ENCODE assay signal across 21 mouse cellular contexts in genomic region chr4:49101934-49102768, GRCm38 (mm10). TPM values are rescaled to one million over a fixed set of nuclear protein-coding genes. Genes with fewer than 3 reads are reported as not detected.
DNase-seq lines count a peak whose midpoint lies in the region; ATAC-seq lines count a peak whose summit lies in the region.
"Had no signal": no experiment of that assay in that cellular context is flagged by ENCODE, and none has a peak within 500 bp of the region (broad histone marks: within the 10 kb centered on the region; RNA-seq: fewer than 3 reads in every experiment).

No protein-coding gene starts in this region.

- WGBS in hindbrain, embryonic 13.5 days: 19% methylated on average over 7 of the region's 7 CpGs
- WGBS in hindbrain, embryonic 10.5 days: 60% methylated on average over 7 of the region's 7 CpGs
- WGBS in neural tube, embryonic 11.5 days: 45% methylated on average over 7 of the region's 7 CpGs
- 16% methylated on average over 7 of the region's 7 CpGs for WGBS in midbrain, embryonic 14.5 days

- no peak for DNase-seq in hindbrain, embryonic 10.5 days (ENCODE audit: low spot score)
- DNase-seq in neural tube, embryonic 11.5 days (ENCODE audit: low spot score): peak; percentile 21
- DNase-seq in neural tube, embryonic 10.5 days (ENCODE audit: extremely low spot score, low spot score): no peak
- peak; percentile 37 for DNase-seq in midbrain, embryonic 14.5 days
- no peak for DNase-seq in thymus, postnatal 25 days
- DNase-seq in spleen, postnatal 36 days (ENCODE audit: low spot score in 2 of 2): no peak
- DNase-seq: adrenal gland, adult 8-10 months; cerebellum, adult 9-10 months; gastrocnemius, postnatal 25 days; kidney, adult 18-20 months; liver, embryonic 13.5 days; lung, embryonic 14.5 days; lung, postnatal 36 days; thymus, postnatal 4 days had no signal

- ATAC-seq in hindbrain, embryonic 13.5 days (ENCODE audit: low FRiP score): no peak
- peak; percentile 35 for ATAC-seq in neural tube, embryonic 11.5 days (ENCODE audit: insufficient read depth, low FRiP score, low TSS enrichment)
- ATAC-seq in midbrain, embryonic 14.5 days (ENCODE audit: low FRiP score, low TSS enrichment): 0 out of 2 replicates have a peak, but pooled peaks have one; percentile 46

- H3K36me3 ChIP-seq in hindbrain, embryonic 13.5 days: no peaks in the 10 kb centered on the region
- H3K36me3 ChIP-seq in hindbrain, embryonic 10.5 days: no peaks in the 10 kb centered on the region
- no peaks in the 10 kb centered on the region for H3K36me3 ChIP-seq in neural tube, embryonic 11.5 days (ENCODE audit: control insufficient read depth, insufficient read depth, low read length)
- H3K36me3 ChIP-seq in midbrain, embryonic 14.5 days (ENCODE audit: control insufficient read depth, insufficient read depth, low read length): no peaks in the 10 kb centered on the region
- H3K36me3 ChIP-seq: embryonic facial prominence, embryonic 13.5 days; heart, embryonic 15.5 days; hindbrain, embryonic 15.5 days; limb, embryonic 12.5 days; liver, embryonic 13.5 days had no signal

- no peak overlapping the region for H3K4me2 ChIP-seq in hindbrain, embryonic 13.5 days
- H3K4me2 ChIP-seq in neural tube, embryonic 11.5 days (ENCODE audit: low read depth): no peak overlapping the region
- H3K4me2 ChIP-seq in midbrain, embryonic 14.5 days (ENCODE audit: low read length): no peak overlapping the region
- H3K4me2 ChIP-seq: embryonic facial prominence, embryonic 13.5 days; heart, embryonic 15.5 days; hindbrain, embryonic 15.5 days; limb, embryonic 12.5 days; liver, embryonic 13.5 days; lung, embryonic 14.5 days had no signal

- peaks cover 19% of the 10 kb centered on the region for H3K4me1 ChIP-seq in hindbrain, embryonic 13.5 days (replicated peaks)
- H3K4me1 ChIP-seq in hindbrain, embryonic 10.5 days (replicated peaks): 0 out of 2 replicates have a peak, but pooled peaks cover 6% of the 10 kb centered on the region
- H3K4me1 ChIP-seq in neural tube, embryonic 11.5 days (ENCODE audit: control insufficient read depth, insufficient read depth, low read length): 0 out of 2 replicates have a peak, but pooled peaks cover 3% of the 10 kb centered on the region
- peaks cover 14% of the 10 kb centered on the region for H3K4me1 ChIP-seq in midbrain, embryonic 14.5 days (ENCODE audit: control insufficient read depth, insufficient read depth, low read length)
- H3K4me1 ChIP-seq: embryonic facial prominence, embryonic 13.5 days; heart, embryonic 15.5 days; limb, embryonic 12.5 days; liver, embryonic 13.5 days had no signal

- H3K27ac ChIP-seq in hindbrain, embryonic 13.5 days: peak overlapping the region; percentile 64
- no peak overlapping the region for H3K27ac ChIP-seq in hindbrain, embryonic 10.5 days
- peak overlapping the region; percentile 17; the same call in 1 of the 2 replicates for H3K27ac ChIP-seq in neural tube, embryonic 11.5 days (ENCODE audit: low read depth, low read length)
- peak overlapping the region; percentile 55 for H3K27ac ChIP-seq in midbrain, embryonic 14.5 days (replicated peaks; ENCODE audit: low read depth, low read length)
- H3K27ac ChIP-seq: embryonic facial prominence, embryonic 13.5 days; heart, embryonic 15.5 days; hindbrain, embryonic 15.5 days; kidney, postnatal 0 days; layer of hippocampus, adult 2 months; limb, embryonic 12.5 days; liver, embryonic 13.5 days had no signal

- no peaks in the 10 kb centered on the region for H3K27me3 ChIP-seq in hindbrain, embryonic 13.5 days
- H3K27me3 ChIP-seq in hindbrain, embryonic 10.5 days (ENCODE audit: insufficient read depth, poor library complexity, severe bottlenecking): no peaks in the 10 kb centered on the region
- H3K27me3 ChIP-seq in neural tube, embryonic 11.5 days (ENCODE audit: control insufficient read depth, insufficient read depth, low read length): no peaks in the 10 kb centered on the region
- H3K27me3 ChIP-seq in midbrain, embryonic 14.5 days (ENCODE audit: control insufficient read depth, insufficient read depth, low read length): no peaks in the 10 kb centered on the region
- H3K27me3 ChIP-seq: embryonic facial prominence, embryonic 13.5 days; heart, embryonic 15.5 days; hindbrain, embryonic 15.5 days; limb, embryonic 12.5 days; liver, embryonic 13.5 days had no signal

- H3K9me3 ChIP-seq in hindbrain, embryonic 13.5 days: no peaks in the 10 kb centered on the region
- H3K9me3 ChIP-seq in hindbrain, embryonic 10.5 days: no peaks in the 10 kb centered on the region
- no peaks in the 10 kb centered on the region for H3K9me3 ChIP-seq in neural tube, embryonic 11.5 days (ENCODE audit: control insufficient read depth, low read length)
- H3K9me3 ChIP-seq in midbrain, embryonic 14.5 days (ENCODE audit: control insufficient read depth, low read length): no peaks in the 10 kb centered on the region
- H3K9me3 ChIP-seq: embryonic facial prominence, embryonic 13.5 days; heart, embryonic 15.5 days; hindbrain, embryonic 15.5 days; limb, embryonic 12.5 days; liver, embryonic 13.5 days had no signal

- no peak overlapping the region for H3K9ac ChIP-seq in hindbrain, embryonic 13.5 days
- H3K9ac ChIP-seq in neural tube, embryonic 11.5 days (ENCODE audit: low read length): no peak overlapping the region
- no peak overlapping the region for H3K9ac ChIP-seq in midbrain, embryonic 14.5 days (replicated peaks; ENCODE audit: low read length)
- H3K9ac ChIP-seq: embryonic facial prominence, embryonic 13.5 days; heart, embryonic 15.5 days; hindbrain, embryonic 15.5 days; limb, embryonic 12.5 days; liver, embryonic 13.5 days; lung, embryonic 14.5 days had no signal

- H3K4me3 ChIP-seq in hindbrain, embryonic 13.5 days: no peak overlapping the region
- H3K4me3 ChIP-seq in hindbrain, embryonic 10.5 days: no peak overlapping the region
- H3K4me3 ChIP-seq in neural tube, embryonic 11.5 days (ENCODE audit: low read depth, low read length): no peak overlapping the region
- no peak overlapping the region for H3K4me3 ChIP-seq in midbrain, embryonic 14.5 days (replicated peaks; ENCODE audit: low read depth, low read length)
- H3K4me3 ChIP-seq: embryonic facial prominence, embryonic 13.5 days; heart, embryonic 15.5 days; hindbrain, embryonic 15.5 days; layer of hippocampus, adult 2 months; limb, embryonic 12.5 days; liver, embryonic 13.5 days had no signal

RNA-seq across cellular contexts. Expression of gene Plppr1, which starts 43.1 kb away (rescaled TPM):
- polyA plus RNA-seq in hindbrain, embryonic 13.5 days (2015; fragmentation: Nextera tagmentation; extraction: Ambion mirVana): 55.1 and 59.2 TPM in 2 replicates
- polyA plus RNA-seq in hindbrain, embryonic 10.5 days (2016; fragmentation: Nextera tagmentation; extraction: Ambion mirVana): 5.4 and 13.0 TPM in 2 replicates
- 20.6 and 24.1 TPM in 2 replicates for polyA plus RNA-seq in neural tube, embryonic 11.5 days (2014; fragmentation: Nextera tagmentation; extraction: Ambion mirVana)
- polyA plus RNA-seq in midbrain, embryonic 14.5 days (2014; fragmentation: Nextera tagmentation; extraction: Ambion mirVana): 57.2 and 60.8 TPM in 2 replicates

Comparison
In these comparisons a context has a peak if more than half of its experiments do, and no peak if none do; other contexts are left out.
1. DNase-seq: peak in neural tube, embryonic 11.5 days (single experiment) and midbrain, embryonic 14.5 days (single experiment); none in hindbrain, embryonic 10.5 days (single experiment), neural tube, embryonic 10.5 days (single experiment), thymus, postnatal 25 days (single experiment) and spleen, postnatal 36 days (0 of 2).